Mouse (Mus musculus): ENCODE measurements around the gene Rnf151. TPM values are rescaled to one million over a fixed set of nuclear protein-coding genes. Genes with fewer than 3 reads are reported as not detected.
"Not testable (repeated sequence)": the region's sequence is repeated elsewhere in the genome, so short reads cannot be mapped to it uniquely, and the experiment has no call there.

Gene Rnf151
- total RNA-seq, 2 experiments from 2014 or later = not detected

GRCm38 (mm10) chr17:24701251-24701650, 16.6 kb downstream of the Rnf151 start:
- DNase-seq = no peak

GRCm38 (mm10) chr17:24699473-24699872, 18.4 kb downstream of the Rnf151 start:
- DNase-seq = no peak

- no peak for DNase-seq
Measured at GRCm38 (mm10) chr17:24698715-24699114, 19.1 kb downstream of the Rnf151 start.

GRCm38 (mm10) chr17:24697985-24698384, 19.9 kb downstream of the Rnf151 start:
- DNase-seq = no peak

- peak; percentile 77 to 82 for DNase-seq
Measured at GRCm38 (mm10) chr17:24696011-24696697, 21.7 kb downstream of the Rnf151 start, which contains the start of the genes Gfer and Noxo1. Gene Gfer (minus strand): TSS chr17:24696156. Gene Noxo1 (plus strand): TSS chr17:24696234.

GRCm38 (mm10) chr17:24695326-24696010, 22.4 kb downstream of the Rnf151 start:
- DNase-seq = peak in 1 of 2 experiments; percentile 35

GRCm38 (mm10) chr17:24692385-24692784, 25.5 kb downstream of the Rnf151 start:
- no peak for DNase-seq

GRCm38 (mm10) chr17:24689251-24690081, 28.4 kb downstream of the Rnf151 start, which contains the start of gene Syngr3:
Gene Syngr3 (minus strand): TSS chr17:24689955.
- DNase-seq = peak; percentile 60 to 63

GRCm38 (mm10) chr17:24687599-24687998, 30.3 kb downstream of the Rnf151 start:
- no peak for DNase-seq

- peak in 1 of 2 experiments; percentile 27 for DNase-seq
Measured at GRCm38 (mm10) chr17:24687146-24687595, 30.7 kb downstream of the Rnf151 start.

GRCm38 (mm10) chr17:24686514-24686913, 31.3 kb downstream of the Rnf151 start:
- DNase-seq = no peak

GRCm38 (mm10) chr17:24677500-24678080, 40.3 kb downstream of the Rnf151 start:
- no peak for DNase-seq

- DNase-seq = no peak
Measured at GRCm38 (mm10) chr17:24676877-24677276, 41.0 kb downstream of the Rnf151 start.

GRCm38 (mm10) chr17:24676187-24676586, 41.7 kb downstream of the Rnf151 start:
- DNase-seq = peak in 1 of 2 experiments; percentile 56

GRCm38 (mm10) chr17:24674277-24674676, 43.6 kb downstream of the Rnf151 start:
- peak; percentile 48 to 55 for DNase-seq

GRCm38 (mm10) chr17:24672141-24672540, 45.7 kb downstream of the Rnf151 start:
- DNase-seq = no peak

- DNase-seq = no peak
Measured at GRCm38 (mm10) chr17:24671346-24671745, 46.5 kb downstream of the Rnf151 start.

GRCm38 (mm10) chr17:24670246-24670844, 47.5 kb downstream of the Rnf151 start:
- DNase-seq = no peak

GRCm38 (mm10) chr17:24669545-24670245, 48.2 kb downstream of the Rnf151 start, which contains the start of gene Zfp598:
Gene Zfp598 (plus strand): TSS chr17:24669687.
- peak; percentile 93 to 94 for DNase-seq

- not testable (repeated sequence) for DNase-seq
Measured at GRCm38 (mm10) chr17:24669214-24669544, 48.7 kb downstream of the Rnf151 start.

- no peak for DNase-seq
Measured at GRCm38 (mm10) chr17:24667416-24667815, 50.4 kb downstream of the Rnf151 start.

All from layer of hippocampus, postnatal 36 days (tissue).